Mouse (Mus musculus) CH12.LX (cell line): ENCODE data around the gene Clrn2. TPM values are rescaled to one million over a fixed set of nuclear protein-coding genes. Genes with fewer than 3 reads are reported as not detected.
A peak's percentile ranks its signal among the peaks of the same experiment; 100 is the strongest.

Experiments used
- DNase-seq: peaks from one replicate; pipeline ENCODE4 v3.0.0-alpha.2; 2013; ENCODE audit errors: extremely low read depth
- H3K27ac ChIP-seq: 2 replicates; pipeline ENCODE4 v1.5.1; 2012; ENCODE audit warnings: low read depth, mild to moderate bottlenecking, control low read depth, moderate library complexity; ENCODE audit not compliant: insufficient read depth
- H3K27me3 ChIP-seq: replicated peaks from 2 replicates; pipeline ENCODE3; 2012; ENCODE audit warnings: inconsistent platforms
- H3K36me3 ChIP-seq, 2 experiments: replicated peaks in 1 of 2; 2 replicates each; pipeline versions ENCODE3 to v1.6.1; 2012; ENCODE audit warnings: inconsistent platforms in 1 of 2, low read length in 1 of 2, mild to moderate bottlenecking in 1 of 2, mixed read lengths in 1 of 2, moderate library complexity in 1 of 2; ENCODE audit not compliant: control insufficient read depth in 1 of 2, insufficient read depth in 1 of 2
- H3K4me1 ChIP-seq, 2 experiments: 2 replicates each; pipeline ENCODE4 v1.6.1; 2012; ENCODE audit warnings: inconsistent platforms in 1 of 2, moderate library complexity in 1 of 2; ENCODE audit not compliant: insufficient read depth in 2 of 2, control insufficient read depth in 1 of 2
- H3K4me2 ChIP-seq: 2 replicates; pipeline ENCODE4 v1.6.1; 2012; ENCODE audit warnings: low read depth, mild to moderate bottlenecking, control low read depth; ENCODE audit not compliant: poor library complexity, insufficient read depth, severe bottlenecking
- H3K4me3 ChIP-seq, 3 experiments: fragments of 150-350 bp in 1 of 3; sonication (generic) in 1 of 3; replicated peaks in 1 of 3; 2 replicates each; pipeline versions ENCODE3 to v1.5.1; 2011 to 2012; ENCODE audit warnings: low read depth in 2 of 3, low read length in 2 of 3, mild to moderate bottlenecking in 2 of 3, moderate library complexity in 2 of 3, control low read depth in 1 of 3, improper control_type of control experiment in 1 of 3, inconsistent platforms in 1 of 3, mixed read lengths in 1 of 3; ENCODE audit not compliant: poor library complexity in 1 of 3
- H3K79me2 ChIP-seq: replicated peaks from 2 replicates; pipeline ENCODE4 v1.6.1; 2012; ENCODE audit warnings: mild to moderate bottlenecking, moderate library complexity; ENCODE audit not compliant: control insufficient read depth, poor library complexity, insufficient read depth, severe bottlenecking; ENCODE audit errors: extremely low read depth
- H3K9ac ChIP-seq: 2 replicates; pipeline ENCODE4 v1.6.1; 2012; ENCODE audit warnings: low read depth, mild to moderate bottlenecking, control low read depth, moderate library complexity; ENCODE audit not compliant: insufficient read depth
- H3K9me3 ChIP-seq: replicated peaks from 2 replicates; pipeline ENCODE3; 2012; ENCODE audit warnings: low read length, inconsistent platforms, mixed read lengths
- BHLHE40 ChIP-seq: IDR thresholded peaks from 2 replicates; pipeline ENCODE4 v1.6.1; 2011; ENCODE audit warnings: mild to moderate bottlenecking, low read depth, low read length, improper control_type of control experiment
- CHD1 ChIP-seq: IDR thresholded peaks from 2 replicates; pipeline ENCODE4 v1.6.1; 2012; ENCODE audit warnings: low read depth, low read length, improper control_type of control experiment, inconsistent platforms
- CTCF ChIP-seq, 2 experiments: IDR thresholded peaks in 1 of 2; conservative IDR thresholded peaks in 1 of 2; 2 replicates each; pipeline ENCODE4 v1.5.1; 2011 to 2012; ENCODE audit warnings: low read depth in 2 of 2, low read length in 2 of 2, improper control_type of control experiment in 1 of 2, inconsistent platforms in 1 of 2, mild to moderate bottlenecking in 1 of 2, moderate library complexity in 1 of 2
- E2F4 ChIP-seq: IDR thresholded peaks from 2 replicates; pipeline ENCODE4 v1.6.1; 2011; ENCODE audit warnings: low read depth, low read length, improper control_type of control experiment; ENCODE audit not compliant: insufficient replicate concordance
- ETS1 ChIP-seq: conservative IDR thresholded peaks from 2 replicates; pipeline ENCODE4 v1.6.1; 2012; ENCODE audit warnings: low read depth, mild to moderate bottlenecking, inconsistent platforms, low read length, improper control_type of control experiment, moderate library complexity
- IRF4 ChIP-seq: IDR thresholded peaks from 2 replicates; pipeline ENCODE4 v1.6.1; 2014; ENCODE audit warnings: low read depth, mild to moderate bottlenecking, inconsistent platforms, low read length, improper control_type of control experiment
- MAX ChIP-seq: IDR thresholded peaks from 2 replicates; pipeline ENCODE4 v1.6.1; 2011; ENCODE audit warnings: low read length, improper control_type of control experiment
- MAZ ChIP-seq: IDR thresholded peaks from 2 replicates; pipeline ENCODE4 v1.6.1; 2012; ENCODE audit warnings: low read depth, mild to moderate bottlenecking, inconsistent platforms, low read length, improper control_type of control experiment, moderate library complexity
- MYC ChIP-seq: IDR thresholded peaks from 2 replicates; pipeline ENCODE4 v1.6.1; 2011; ENCODE audit warnings: low read depth, mild to moderate bottlenecking, improper control_type of control experiment, low read length
- POLR2A ChIP-seq: IDR thresholded peaks from 2 replicates; pipeline ENCODE4 v1.6.1; 2011; ENCODE audit warnings: low read depth, mild to moderate bottlenecking, improper control_type of control experiment, low read length
- RAD21 ChIP-seq: IDR thresholded peaks from 2 replicates; pipeline ENCODE4 v1.6.1; 2011; ENCODE audit warnings: low read depth, mild to moderate bottlenecking, low read length, improper control_type of control experiment, moderate library complexity
- RCOR1 ChIP-seq: conservative IDR thresholded peaks from 2 replicates; pipeline ENCODE4 v1.6.1; 2012; ENCODE audit warnings: low read depth, mild to moderate bottlenecking, inconsistent platforms, low read length, improper control_type of control experiment
- SIN3A ChIP-seq: IDR thresholded peaks from 2 replicates; pipeline ENCODE4 v1.6.1; 2012; ENCODE audit warnings: low read length, improper control_type of control experiment, inconsistent platforms
- SMC3 ChIP-seq: IDR thresholded peaks from 2 replicates; pipeline ENCODE4 v1.6.1; 2011; ENCODE audit warnings: low read depth, low read length, improper control_type of control experiment
- TCF12 ChIP-seq: IDR thresholded peaks from 2 replicates; pipeline ENCODE4 v1.6.1; 2014; ENCODE audit warnings: low read depth, mild to moderate bottlenecking, inconsistent platforms, low read length, improper control_type of control experiment
- USF1 ChIP-seq: IDR thresholded peaks from 2 replicates; pipeline ENCODE4 v1.6.1; 2014; ENCODE audit warnings: low read depth, mild to moderate bottlenecking, inconsistent platforms, low read length, improper control_type of control experiment
- ZC3H11A ChIP-seq: IDR thresholded peaks from 2 replicates; pipeline ENCODE4 v1.6.1; 2012; ENCODE audit warnings: low read depth, mild to moderate bottlenecking, inconsistent platforms, low read length, improper control_type of control experiment
- ZMIZ1 ChIP-seq: IDR thresholded peaks from 2 replicates; pipeline ENCODE4 v1.6.1; 2012; ENCODE audit warnings: low read depth, mild to moderate bottlenecking, inconsistent platforms, low read length, improper control_type of control experiment
- ZNF384 ChIP-seq: IDR thresholded peaks from 2 replicates; pipeline ENCODE4 v1.6.1; 2012; ENCODE audit warnings: low read depth, low read length, improper control_type of control experiment, inconsistent platforms
- dilution Hi-C: fragments of 300-500 bp; cut with MboI; formaldehyde crosslinking; loops from 2 replicates; pipeline ENCODE4 v1.14.3; 2020; ENCODE audit warnings: low sequenced_read_pairs; ENCODE audit not compliant: extremely low pct_unique_long_range_greater_than_20kb, extremely low pct_ligation_motif_present
- in situ Hi-C: fragments of 300-500 bp; cut with MboI; formaldehyde crosslinking; loops from 3 replicates; pipeline ENCODE4 v1.14.3; 2019; ENCODE audit warnings: low sequenced_read_pairs, low pct_ligation_motif_present, low pct_unique_long_range_greater_than_20kb, mixed read lengths
- polyA plus RNA-seq: library from polyadenylated mRNA; unstranded; fragments of >175 nt; gene quantifications from 2 replicates; pipeline ENCODE4 v1.2.1, GENCODE M21; 2012; ENCODE audit warnings: low read depth; ENCODE audit not compliant: insufficient read length
- total RNA-seq, 2 experiments: library from RNA; depleted of rRNA; stranded (reverse); fragments of 300-350 nt in 1 of 2; fragments of >200 nt in 1 of 2; gene quantifications; 2 replicates each; pipeline ENCODE4 v1.2.3; 2012 to 2014

The Clrn2 gene
- total and polyA plus RNA-seq, 3 experiments = not detected

DNA sequence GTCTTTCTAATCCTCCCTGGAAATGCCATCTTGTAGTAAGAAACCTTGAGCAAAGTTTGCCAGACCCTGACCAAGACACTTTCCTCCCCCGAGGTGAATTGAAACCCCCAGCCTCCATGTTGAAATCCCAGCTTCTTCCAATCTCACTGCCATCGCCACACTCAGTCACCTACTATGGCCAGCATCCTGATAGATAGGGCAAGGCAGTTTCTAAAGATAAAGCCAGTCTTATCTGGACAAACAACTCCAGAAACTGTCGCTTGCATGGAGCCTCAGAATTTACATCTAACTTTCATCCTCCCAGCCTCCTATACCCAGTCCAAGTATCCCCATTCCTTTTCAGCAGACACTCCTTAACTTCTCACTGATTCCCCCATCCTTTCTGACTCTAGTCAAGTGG lies 37.1 kb upstream of the Clrn2 start:
- Histone ChIP-seq H3K9ac (no peak overlapping the region), H3K79me2 (no peaks in the 10 kb centered on the region), H3K27me3 (no peaks in the 10 kb centered on the region), H3K27ac (no peak overlapping the region), H3K4me2 (no peak overlapping the region), H3K9me3 (no peaks in the 10 kb centered on the region), H3K36me3 (no peaks in the 10 kb centered on the region), H3K4me1 (no peaks in the 10 kb centered on the region)
- no peak for DNase-seq
- in situ Hi-C loops = no loop called here
- TF ChIP-seq RCOR1 (no peak), ZNF384 (no peak), IRF4 (no peak), SIN3A (no peak), USF1 (no peak), ZC3H11A (no peak), POLR2A (no peak), ZMIZ1 (no peak), MYC (no peak), BHLHE40 (no peak), MAX (no peak)
- TF ChIP-seq, all 38 proteins: peak for 0
- no peak overlapping the region for H3K4me3 ChIP-seq
- dilution Hi-C loops = no loop called here

DNA sequence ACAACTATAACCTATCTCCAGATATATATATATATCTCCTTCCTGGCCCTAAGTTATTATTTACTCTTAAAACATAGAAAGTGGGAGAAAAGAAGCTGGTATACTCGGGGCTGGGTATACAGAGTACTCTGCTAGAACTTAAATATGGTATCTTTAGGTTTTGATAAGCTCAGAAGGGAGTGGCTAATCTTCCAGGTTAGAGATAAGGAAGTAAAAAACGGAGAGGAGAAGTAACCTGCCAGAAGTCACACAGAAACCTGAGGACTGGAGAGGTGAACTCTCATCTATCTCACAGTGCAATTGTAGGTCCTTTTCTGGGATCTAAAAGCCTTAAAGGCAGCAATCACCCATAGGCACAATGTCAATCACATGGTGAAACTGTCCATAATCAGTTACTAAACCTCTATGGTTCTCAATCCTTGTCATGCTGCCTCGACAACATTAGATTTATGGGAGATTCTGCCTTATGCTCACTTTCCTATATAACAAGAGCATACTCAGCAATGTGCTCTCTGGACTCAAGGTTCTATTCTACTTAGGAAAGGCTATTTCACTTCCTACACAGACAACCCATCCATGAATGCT lies 35.6 kb upstream of the Clrn2 start:
- Histone ChIP-seq H3K4me2 (no peak overlapping the region), H3K9me3 (no peaks in the 10 kb centered on the region), H3K4me1 (no peaks in the 10 kb centered on the region), H3K27me3 (no peaks in the 10 kb centered on the region), H3K79me2 (no peaks in the 10 kb centered on the region), H3K36me3 (no peaks in the 10 kb centered on the region), H3K9ac (no peak overlapping the region), H3K27ac (no peak overlapping the region), H3K4me3 (no peak overlapping the region)
- in situ Hi-C loops = no loop called here
- TF ChIP-seq CHD1 = no peak
- dilution Hi-C loops = no loop called here
- no peak for DNase-seq

DNA sequence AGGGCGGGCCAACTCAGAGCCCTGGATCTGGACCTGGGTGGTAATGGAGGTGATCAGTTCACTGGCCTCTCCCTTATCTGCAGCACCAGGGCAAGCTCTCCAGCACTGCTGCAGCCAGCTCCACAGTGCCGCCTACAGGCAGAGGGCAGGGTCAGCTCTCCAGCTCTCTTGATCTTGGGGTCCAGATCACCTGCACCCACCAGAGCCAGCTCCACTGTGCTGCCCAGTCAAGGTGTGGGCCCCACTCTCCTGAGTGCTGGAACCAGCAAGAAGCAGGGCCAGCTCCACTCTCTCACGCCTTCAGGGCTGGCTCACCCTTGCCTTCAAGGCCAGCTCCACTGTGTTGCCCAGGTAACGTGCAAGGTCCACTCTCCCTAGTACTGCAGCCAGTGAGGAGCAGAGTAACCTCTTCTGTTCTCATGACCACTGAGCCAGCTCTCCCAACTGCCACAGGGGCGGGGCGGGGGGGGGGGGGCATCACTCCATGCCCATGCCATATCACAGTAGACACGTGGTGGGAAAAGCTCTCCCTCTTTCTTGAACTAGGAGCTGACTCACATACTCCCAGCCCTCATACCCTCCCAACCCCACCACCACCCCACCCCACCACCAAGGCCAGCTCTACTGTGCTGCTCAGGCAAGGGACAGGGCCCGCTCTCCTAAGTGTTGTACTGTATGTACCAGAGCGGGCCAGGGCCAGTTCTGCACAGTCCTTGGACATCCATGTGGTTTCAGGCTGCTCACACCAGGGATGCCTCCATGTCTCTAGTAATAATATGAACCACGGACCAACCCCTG lies 33.5 kb upstream of the Clrn2 start:
- no peaks in the 10 kb centered on the region for H3K27me3 ChIP-seq
- DNase-seq = peak; percentile 28

More for the DNA sequence above, 33.5 kb upstream of the Clrn2 start:
- H3K4me3 ChIP-seq = no peak overlapping the region
- H3K4me2 ChIP-seq = no peak overlapping the region
- H3K79me2 ChIP-seq = no peaks in the 10 kb centered on the region
- no peaks in the 10 kb centered on the region for H3K9me3 ChIP-seq
- no peaks in the 10 kb centered on the region for H3K4me1 ChIP-seq
- dilution Hi-C loops = no loop called here
- in situ Hi-C loops = no loop called here
- H3K9ac ChIP-seq = no peak overlapping the region
- H3K27ac ChIP-seq = no peak overlapping the region
- no peaks in the 10 kb centered on the region for H3K36me3 ChIP-seq
- TF ChIP-seq RAD21 (peak; percentile 62), CTCF (conservative IDR thresholded peaks at IDR 0.05 in 1 of 2, IDR thresholded peaks at IDR 0.05 in 1 of 2; ENCODE audit: low read depth in 2 of 2, low read length in 2 of 2) (peak; percentile 54 to 73), SMC3 (peak; percentile 51), ZNF384 (no peak), MAZ (no peak), E2F4 (no peak), TCF12 (no peak), MAX (no peak), ETS1 (no peak)
- TF ChIP-seq, all 38 proteins: peak for 3
